Mouse (Mus musculus): ENCODE results near the gene Gm973.

GRCm38 (mm10) chr1:59602531-59603416 lies 86.7 kb downstream of the Gm973 start:
- no peak for TF ChIP-seq CTCF (IDR thresholded peaks at IDR 0.05; ENCODE audit: borderline replicate concordance, extremely low read depth, insufficient read depth, insufficient read length)
- TF ChIP-seq POLR2A (IDR thresholded peaks at IDR 0.05; ENCODE audit: borderline replicate concordance, extremely low read depth, insufficient read depth, insufficient read length, poor library complexity, severe bottlenecking) = no peak

Measured in brain, embryonic 14.5 days (tissue).